In genomic region chr8:117464525-117464924, GRCm38 (mm10) we compare ENCODE assay signal across 11 mouse cellular contexts. TPM values are rescaled to one million over a fixed set of nuclear protein-coding genes. Genes with fewer than 3 reads are reported as not detected.
DNase-seq lines count a peak whose midpoint lies in the region; ATAC-seq and TF ChIP-seq lines count a peak whose summit lies in the region.
"Had no signal": no experiment of that assay in that cellular context is flagged by ENCODE, and none has a peak within 500 bp of the region (broad histone marks: within the 10 kb centered on the region; RNA-seq: fewer than 3 reads in every experiment).

No protein-coding gene starts in this region.

- H3K4me3 ChIP-seq in heart, adult 2 months, result no peak overlapping the region
- no peak overlapping the region for H3K4me3 ChIP-seq in heart, embryonic 10.5 days
- no peak overlapping the region for H3K4me3 ChIP-seq in liver, adult 2 months (ENCODE audit: insufficient read depth, low read depth, low read length)
- no peak overlapping the region for H3K4me3 ChIP-seq in liver, embryonic 12.5 days
- H3K4me3 ChIP-seq in E14TG2a.4 (replicated peaks; ENCODE audit: low read length), result no peak overlapping the region
- no peak overlapping the region for H3K4me3 ChIP-seq in liver, postnatal 0 days (ENCODE audit: low read depth, low read length)
- H3K4me3 ChIP-seq: limb, embryonic 10.5 days; neural tube, embryonic 15.5 days had no signal

- H3K27me3 ChIP-seq in heart, adult 2 months (ENCODE audit: control insufficient read depth, insufficient read depth, low read length), result no peaks in the 10 kb centered on the region
- no peaks in the 10 kb centered on the region for H3K27me3 ChIP-seq in heart, embryonic 10.5 days (ENCODE audit: insufficient read depth, poor library complexity, severe bottlenecking)
- H3K27me3 ChIP-seq in liver, adult 2 months (ENCODE audit: control insufficient read depth, insufficient read depth, low read length), result no peaks in the 10 kb centered on the region
- H3K27me3 ChIP-seq in liver, embryonic 12.5 days (replicated peaks), result 0 out of 2 replicates have a peak, but pooled peaks cover under 1% of the 10 kb centered on the region
- H3K27me3 ChIP-seq in E14TG2a.4 (ENCODE audit: insufficient read depth, low read length), result peaks cover 10% of the 10 kb centered on the region; the same call in 1 of the 2 replicates
- no peaks in the 10 kb centered on the region for H3K27me3 ChIP-seq in liver, postnatal 0 days (ENCODE audit: insufficient read depth, low read length)
- H3K27me3 ChIP-seq: neural tube, embryonic 15.5 days had no signal

- no peak for ATAC-seq in liver, embryonic 12.5 days
- no peak for ATAC-seq in liver, postnatal 0 days

- no peaks in the 10 kb centered on the region; the same call in 1 of the 2 replicates for H3K4me1 ChIP-seq in heart, adult 2 months (ENCODE audit: control insufficient read depth, insufficient read depth, low read length)
- peaks cover under 1% of the 10 kb centered on the region for H3K4me1 ChIP-seq in heart, embryonic 10.5 days
- no peaks in the 10 kb centered on the region for H3K4me1 ChIP-seq in liver, adult 2 months (ENCODE audit: control insufficient read depth, insufficient read depth, low read length)
- H3K4me1 ChIP-seq in liver, embryonic 12.5 days, result peaks cover 4% of the 10 kb centered on the region
- peaks cover 22% of the 10 kb centered on the region for H3K4me1 ChIP-seq in E14TG2a.4 (replicated peaks; ENCODE audit: low read depth, low read length)
- H3K4me1 ChIP-seq in liver, postnatal 0 days (ENCODE audit: insufficient read depth), result no peaks in the 10 kb centered on the region

- TF ChIP-seq POLR2A in heart, adult 2 months (IDR thresholded peaks at IDR 0.05; ENCODE audit: insufficient read depth, low read depth, low read length), result no peak
- TF ChIP-seq POLR2A in liver, adult 2 months (IDR thresholded peaks at IDR 0.05; ENCODE audit: extremely low read depth, insufficient read depth, low read length), result no peak

- intact Hi-C loops in heart, adult 2 months (cut with DNase I), result no loop called here

- TF ChIP-seq EP300 in heart, adult 2 months (IDR thresholded peaks at IDR 0.05; ENCODE audit: insufficient read depth, low read depth, low read length), result no peak
- no peak for TF ChIP-seq EP300 in liver, postnatal 0 days (IDR thresholded peaks at IDR 0.05; ENCODE audit: low read depth)

- no peak for DNase-seq in heart, adult 2 months
- no peak for DNase-seq in heart, embryonic 10.5 days (ENCODE audit: low spot score)
- DNase-seq in liver, adult 2 months (ENCODE audit: extremely low read depth, low read depth, low spot score), result no peak
- DNase-seq in liver, postnatal 0 days, result no peak
- no peak for DNase-seq in urinary bladder, adult 18-20 months (ENCODE audit: low spot score in 2 of 2)
- DNase-seq in Muller cell, postnatal 12 days (ENCODE audit: inconsistent ontology term), result no peak

- H3K36me3 ChIP-seq in heart, adult 2 months (ENCODE audit: control insufficient read depth, insufficient read depth, low read length), result no peaks in the 10 kb centered on the region
- H3K36me3 ChIP-seq in heart, embryonic 10.5 days, result peaks cover 3% of the 10 kb centered on the region; the same call in 1 of the 2 replicates
- H3K36me3 ChIP-seq in liver, adult 2 months (ENCODE audit: control insufficient read depth, insufficient read depth, low read length), result no peaks in the 10 kb centered on the region
- H3K36me3 ChIP-seq in liver, embryonic 12.5 days, result peaks cover 9% of the 10 kb centered on the region
- H3K36me3 ChIP-seq in E14TG2a.4 (ENCODE audit: insufficient read depth, low read length), result no peaks in the 10 kb centered on the region; the same call in none of the 2 replicates
- peaks cover 5% of the 10 kb centered on the region for H3K36me3 ChIP-seq in liver, postnatal 0 days (replicated peaks; ENCODE audit: insufficient read depth, low read length)

- peak; percentile 64 for TF ChIP-seq CTCF in heart, adult 2 months (IDR thresholded peaks at IDR 0.05)
- peak; percentile 45; the same call in 1 of the 2 replicates for TF ChIP-seq CTCF in liver, adult 2 months (IDR thresholded peaks at IDR 0.05; ENCODE audit: low read depth, low read length)
- TF ChIP-seq CTCF in E14TG2a.4 (conservative IDR thresholded peaks at IDR 0.05; ENCODE audit: low read length), result peak; percentile 71
- TF ChIP-seq CTCF in liver, postnatal 0 days (IDR thresholded peaks at IDR 0.05; ENCODE audit: low read depth), result peak; percentile 65

- 94% methylated on average over 6 of the region's 6 CpGs for WGBS in heart, adult 2 months
- WGBS in heart, embryonic 10.5 days, result 93% methylated on average over 6 of the region's 6 CpGs
- WGBS in liver, adult 2 months, result 95% methylated on average over 6 of the region's 6 CpGs
- 87% methylated on average over 6 of the region's 6 CpGs for WGBS in liver, embryonic 12.5 days (ENCODE audit: insufficient replicate concordance)
- 89% methylated on average over 6 of the region's 6 CpGs for WGBS in liver, postnatal 0 days (ENCODE audit: insufficient replicate concordance)

- no peak overlapping the region for H3K9ac ChIP-seq in heart, adult 2 months (ENCODE audit: low read depth, low read length)
- H3K9ac ChIP-seq in liver, adult 2 months (ENCODE audit: low read depth, low read length), result no peak overlapping the region
- H3K9ac ChIP-seq in liver, embryonic 12.5 days, result no peak overlapping the region
- H3K9ac ChIP-seq in liver, postnatal 0 days (replicated peaks), result no peak overlapping the region
- H3K9ac ChIP-seq: neural tube, embryonic 15.5 days had no signal

- no peak overlapping the region for H3K4me2 ChIP-seq in liver, embryonic 12.5 days
- no peak overlapping the region for H3K4me2 ChIP-seq in liver, postnatal 0 days (ENCODE audit: low read depth, low read length)
- H3K4me2 ChIP-seq: neural tube, embryonic 15.5 days had no signal

- no peaks in the 10 kb centered on the region for H3K79me2 ChIP-seq in heart, adult 2 months (replicated peaks; ENCODE audit: control insufficient read depth, insufficient read depth, low read length)
- H3K79me2 ChIP-seq in liver, adult 2 months (ENCODE audit: control insufficient read depth, insufficient read depth, low read length), result no peaks in the 10 kb centered on the region

- no peak overlapping the region for H3K27ac ChIP-seq in heart, adult 2 months
- no peak overlapping the region for H3K27ac ChIP-seq in heart, embryonic 10.5 days
- no peak overlapping the region for H3K27ac ChIP-seq in liver, adult 2 months (replicated peaks; ENCODE audit: insufficient read depth, low read depth, low read length)
- no peak overlapping the region for H3K27ac ChIP-seq in liver, embryonic 12.5 days
- H3K27ac ChIP-seq in liver, postnatal 0 days (ENCODE audit: low read depth), result no peak overlapping the region
- H3K27ac ChIP-seq: limb, embryonic 10.5 days; neural tube, embryonic 15.5 days had no signal

- no peaks in the 10 kb centered on the region for H3K9me3 ChIP-seq in heart, embryonic 10.5 days
- H3K9me3 ChIP-seq in liver, embryonic 12.5 days (replicated peaks), result no peaks in the 10 kb centered on the region
- H3K9me3 ChIP-seq in E14TG2a.4 (ENCODE audit: low read length), result peaks cover 4% of the 10 kb centered on the region
- no peaks in the 10 kb centered on the region; the same call in 1 of the 2 replicates for H3K9me3 ChIP-seq in liver, postnatal 0 days (ENCODE audit: low read length)
- H3K9me3 ChIP-seq: limb, embryonic 10.5 days; neural tube, embryonic 15.5 days had no signal

RNA-seq across cellular contexts. Expression of gene Plcg2, which starts 33.6 kb away (rescaled TPM):
- 1 to 10 TPM; 5.6 to 5.8 TPM for total RNA-seq in heart, adult 2 months (2021)
- 4.5 and 5.4 TPM in 2 replicates for polyA plus RNA-seq in heart, adult 2 months (2012; rRNA removed)
- 6.8 and 8.3 TPM in 2 replicates for polyA plus RNA-seq in heart, embryonic 10.5 days (2016; fragmentation: Nextera tagmentation; extraction: Ambion mirVana)
- 1.8 and 2.1 TPM in 2 replicates for total RNA-seq in liver, adult 2 months (2014; rRNA removed)
- polyA plus RNA-seq in liver, adult 2 months (2012; rRNA removed), result 0.42 and 0.95 TPM in 2 replicates
- 11.9 and 13.3 TPM in 2 replicates for polyA plus RNA-seq in liver, embryonic 12.5 days (2016; fragmentation: Nextera tagmentation; extraction: Ambion mirVana)
- 5.9 and 7.3 TPM in 2 replicates for polyA plus RNA-seq in liver, postnatal 0 days (2015; fragmentation: Nextera tagmentation; extraction: Ambion mirVana)
- total RNA-seq: G1E had no signal
- polyA plus RNA-seq: G1E had no signal
